In genomic region chr19:57361131-57361938, GRCm38 (mm10) we compare ENCODE assay signal across 8 mouse cellular contexts. TPM values are rescaled to one million over a fixed set of nuclear protein-coding genes. Genes with fewer than 3 reads are reported as not detected.
DNase-seq lines count a peak whose midpoint lies in the region; ATAC-seq and TF ChIP-seq lines count a peak whose summit lies in the region.

No protein-coding gene starts in this region.

- H3K9ac ChIP-seq in forebrain, embryonic 16.5 days (replicated peaks; ENCODE audit: low read depth, low read length): peak overlapping the region; percentile 100

- peak; percentile 73 for ATAC-seq in forebrain, embryonic 16.5 days

- intact Hi-C loops in left cerebral cortex, postnatal 4 days (cut with DNase I): loop anchor here (10.0 kb wide), 1 partner anchor 273 kb away; no protein-coding TSS in a partner anchor

- H3K9me3 ChIP-seq in forebrain, embryonic 16.5 days (ENCODE audit: control insufficient read depth, low read length): no peaks in the 10 kb centered on the region
- no peaks in the 10 kb centered on the region for H3K9me3 ChIP-seq in hindbrain, embryonic 10.5 days

- peak; percentile 15; the same call in 1 of the 2 replicates for TF ChIP-seq POLR2A in bone marrow, adult 2 months (IDR thresholded peaks at IDR 0.05; ENCODE audit: borderline replicate concordance, control insufficient read depth, low read depth, low read length)

- H3K27me3 ChIP-seq in forebrain, embryonic 16.5 days (replicated peaks; ENCODE audit: control insufficient read depth, insufficient read depth, low read length): no peaks in the 10 kb centered on the region
- H3K27me3 ChIP-seq in hindbrain, embryonic 10.5 days (ENCODE audit: insufficient read depth, poor library complexity, severe bottlenecking): no peaks in the 10 kb centered on the region

- H3K4me1 ChIP-seq in bone marrow, adult 2 months (ENCODE audit: control insufficient read depth, insufficient read depth, low read length): peaks cover 11% of the 10 kb centered on the region
- H3K4me1 ChIP-seq in forebrain, embryonic 16.5 days (replicated peaks; ENCODE audit: control insufficient read depth, insufficient read depth, low read length): peaks cover 52% of the 10 kb centered on the region
- peaks cover 72% of the 10 kb centered on the region for H3K4me1 ChIP-seq in hindbrain, embryonic 10.5 days (replicated peaks)

- WGBS in bone marrow, adult 2 months: under 1% methylated on average over 73 of the region's 78 CpGs
- WGBS in forebrain, embryonic 16.5 days: under 1% methylated on average over 55 of the region's 78 CpGs
- under 1% methylated on average over 78 of the region's 78 CpGs for WGBS in hindbrain, embryonic 10.5 days

- no peak for TF ChIP-seq CTCF in bone marrow, adult 2 months (IDR thresholded peaks at IDR 0.05; ENCODE audit: control insufficient read depth, insufficient read depth, low read length)

- peak overlapping the region; percentile 98 for H3K27ac ChIP-seq in bone marrow, adult 2 months (ENCODE audit: control insufficient read depth, insufficient read depth, low read depth, low read length, poor library complexity)
- peak overlapping the region; percentile 94 for H3K27ac ChIP-seq in forebrain, embryonic 16.5 days (ENCODE audit: low read length)
- peak overlapping the region; percentile 99 for H3K27ac ChIP-seq in hindbrain, embryonic 10.5 days

- peak overlapping the region; percentile 72 for H3K4me2 ChIP-seq in forebrain, embryonic 16.5 days (ENCODE audit: low read length)

- H3K4me3 ChIP-seq in bone marrow, adult 2 months (replicated peaks; ENCODE audit: control insufficient read depth, low read depth, low read length): peak overlapping the region; percentile 96
- H3K4me3 ChIP-seq in forebrain, embryonic 16.5 days (replicated peaks; ENCODE audit: low read length): peak overlapping the region; percentile 99
- H3K4me3 ChIP-seq in hindbrain, embryonic 10.5 days: peak overlapping the region; percentile 81

- DNase-seq in kidney, adult 18-20 months: peak; percentile 79
- DNase-seq in kidney, adult 9 months: no peak
- peak; percentile 82 for DNase-seq in hindbrain, embryonic 10.5 days (ENCODE audit: low spot score)
- peak; percentile 57 for DNase-seq in left cerebral cortex, postnatal 4 days
- peak; percentile 66 for DNase-seq in mesoderm, embryonic 11.5 days (ENCODE audit: low read depth, low spot score)
- peak; percentile 64 to 82 for DNase-seq in spleen, postnatal 10 days (ENCODE audit: low spot score in 2 of 2)

- H3K36me3 ChIP-seq in forebrain, embryonic 16.5 days (ENCODE audit: control insufficient read depth, insufficient read depth): no peaks in the 10 kb centered on the region
- no peaks in the 10 kb centered on the region for H3K36me3 ChIP-seq in hindbrain, embryonic 10.5 days

RNA-seq across cellular contexts. Expression of gene Fam160b1, which starts 0.9 kb away (rescaled TPM):
- polyA plus RNA-seq in bone marrow, adult 2 months (2011; ENCODE audit: insufficient read depth, insufficient read length, low replicate concordance, missing spikeins): 5.0 and 14.4 TPM in 2 replicates
- 14.7 and 18.6 TPM in 2 replicates for polyA plus RNA-seq in forebrain, embryonic 16.5 days (2015; fragmentation: Nextera tagmentation; extraction: Ambion mirVana)
- 10.8 and 12.8 TPM in 2 replicates for polyA plus RNA-seq in hindbrain, embryonic 10.5 days (2016; fragmentation: Nextera tagmentation; extraction: Ambion mirVana)
- 10 to 100 TPM; 27.9 to 30.4 TPM for total RNA-seq in left cerebral cortex, postnatal 4 days (2021)

RNA-seq across cellular contexts. Expression of gene Ablim1, which starts 46.6 kb away (rescaled TPM):
- 10.7 and 15.5 TPM in 2 replicates for polyA plus RNA-seq in bone marrow, adult 2 months (2011; ENCODE audit: insufficient read depth, insufficient read length, low replicate concordance, missing spikeins)
- polyA plus RNA-seq in forebrain, embryonic 16.5 days (2015; fragmentation: Nextera tagmentation; extraction: Ambion mirVana): 47.1 and 48.5 TPM in 2 replicates
- 16.1 and 17.7 TPM in 2 replicates for polyA plus RNA-seq in hindbrain, embryonic 10.5 days (2016; fragmentation: Nextera tagmentation; extraction: Ambion mirVana)
- total RNA-seq in left cerebral cortex, postnatal 4 days (2021): 100 to 1,000 TPM; 204 to 208 TPM
